14 mouse cellular contexts compared by ENCODE assay signal in the genomic region with DNA sequence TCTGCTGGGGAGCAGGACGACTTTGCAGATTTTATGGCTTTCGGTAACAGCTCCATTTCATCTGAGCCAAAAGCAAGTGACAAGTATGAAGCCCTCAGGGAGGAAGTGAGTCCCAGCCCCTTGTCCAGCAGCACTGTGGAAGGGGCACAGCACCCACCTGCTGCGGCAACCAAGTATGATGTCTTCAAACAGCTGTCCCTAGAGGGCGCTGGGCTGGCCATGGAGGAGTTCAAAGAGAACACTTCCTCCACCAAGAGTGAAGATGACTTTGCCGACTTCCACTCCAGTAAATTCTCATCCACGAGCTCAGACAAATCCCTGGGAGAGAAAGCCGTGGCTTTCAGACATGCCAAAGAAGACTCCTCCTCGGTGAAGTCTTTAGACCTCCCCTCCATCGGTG. TPM values are rescaled to one million over a fixed set of nuclear protein-coding genes. Genes with fewer than 3 reads are reported as not detected.
DNase-seq lines count a peak whose midpoint lies in the region; ATAC-seq and TF ChIP-seq lines count a peak whose summit lies in the region.
"Had no signal": no experiment of that assay in that cellular context is flagged by ENCODE, and none has a peak within 500 bp of the region (broad histone marks: within the 10 kb centered on the region; RNA-seq: fewer than 3 reads in every experiment).

No protein-coding gene starts in this region.

- H3K9me3 ChIP-seq in intestine, postnatal 0 days (ENCODE audit: control insufficient read depth), result no peaks in the 10 kb centered on the region
- H3K9me3 ChIP-seq in intestine, embryonic 16.5 days (ENCODE audit: control insufficient read depth, low read length), result no peaks in the 10 kb centered on the region
- no peaks in the 10 kb centered on the region for H3K9me3 ChIP-seq in MEL (replicated peaks; ENCODE audit: insufficient read depth, low read length)
- no peaks in the 10 kb centered on the region for H3K9me3 ChIP-seq in stomach, postnatal 0 days (ENCODE audit: control insufficient read depth, low read length)
- H3K9me3 ChIP-seq: forebrain, embryonic 15.5 days; liver, embryonic 15.5 days; midbrain, embryonic 13.5 days had no signal

- TF ChIP-seq CTCF in intestine, postnatal 0 days (IDR thresholded peaks at IDR 0.05; ENCODE audit: low read depth), result peak; percentile 41
- peak; percentile 8; the same call in 1 of the 2 replicates for TF ChIP-seq CTCF in lung, adult 2 months (IDR thresholded peaks at IDR 0.05; ENCODE audit: insufficient read depth, low read length)
- peak; percentile 25 to 68 (median 52); a peak in 5 of 6 replicates for TF ChIP-seq CTCF in MEL (IDR thresholded peaks at IDR 0.05 in 2 of 3, conservative IDR thresholded peaks at IDR 0.05 in 1 of 3; ENCODE audit: control insufficient read depth in 1 of 3, insufficient read depth in 1 of 3, low read depth in 2 of 3, low read length in 3 of 3, poor library complexity in 1 of 3, severe bottlenecking in 1 of 3)
- peak; percentile 51 for TF ChIP-seq CTCF in stomach, postnatal 0 days (IDR thresholded peaks at IDR 0.05; ENCODE audit: low read depth)

- no peaks in the 10 kb centered on the region for H3K79me2 ChIP-seq in MEL (ENCODE audit: control insufficient read depth, insufficient read depth, low read length, poor library complexity)

- H3K4me3 ChIP-seq in intestine, postnatal 0 days (ENCODE audit: low read depth, low read length), result no peak overlapping the region
- H3K4me3 ChIP-seq in intestine, embryonic 16.5 days (ENCODE audit: low read length), result no peak overlapping the region
- H3K4me3 ChIP-seq in lung, adult 2 months (replicated peaks; ENCODE audit: extremely low read depth, low read depth, low read length), result no peak overlapping the region
- H3K4me3 ChIP-seq in MEL (ENCODE audit: control insufficient read depth in 1 of 2, insufficient read depth in 1 of 2, low read depth in 2 of 2, low read length in 2 of 2), result no peak overlapping the region
- no peak overlapping the region for H3K4me3 ChIP-seq in stomach, postnatal 0 days (ENCODE audit: low read depth, low read length)
- H3K4me3 ChIP-seq: forebrain, embryonic 15.5 days; liver, embryonic 15.5 days; midbrain, embryonic 13.5 days had no signal

- 0 out of 2 replicates have a peak, but pooled peaks cover 4% of the 10 kb centered on the region for H3K27me3 ChIP-seq in intestine, postnatal 0 days (replicated peaks; ENCODE audit: control insufficient read depth, insufficient read depth, low read length)
- H3K27me3 ChIP-seq in intestine, embryonic 16.5 days (replicated peaks; ENCODE audit: control insufficient read depth, insufficient read depth, low read length), result no peaks in the 10 kb centered on the region
- no peaks in the 10 kb centered on the region for H3K27me3 ChIP-seq in MEL (ENCODE audit: control insufficient read depth in 1 of 2, insufficient read depth in 2 of 2, low read length in 2 of 2)
- no peaks in the 10 kb centered on the region for H3K27me3 ChIP-seq in stomach, postnatal 0 days (ENCODE audit: control insufficient read depth, insufficient read depth, low read length)
- H3K27me3 ChIP-seq: forebrain, embryonic 15.5 days; liver, embryonic 15.5 days; midbrain, embryonic 13.5 days had no signal

- no peak for ATAC-seq in intestine, postnatal 0 days
- ATAC-seq in intestine, embryonic 16.5 days, result no peak
- no peak for ATAC-seq in stomach, postnatal 0 days (ENCODE audit: low FRiP score, low TSS enrichment)
- ATAC-seq: forebrain, embryonic 15.5 days; midbrain, embryonic 13.5 days had no signal

- no peak overlapping the region for H3K27ac ChIP-seq in intestine, postnatal 0 days (ENCODE audit: low read depth, low read length)
- H3K27ac ChIP-seq in intestine, embryonic 16.5 days (ENCODE audit: low read length), result no peak overlapping the region
- no peak overlapping the region for H3K27ac ChIP-seq in MEL (ENCODE audit: control insufficient read depth, low read depth, low read length)
- H3K27ac ChIP-seq in stomach, postnatal 0 days (replicated peaks), result no peak overlapping the region
- H3K27ac ChIP-seq: liver, embryonic 15.5 days; macrophage; midbrain, embryonic 13.5 days had no signal

- H3K4me2 ChIP-seq in intestine, postnatal 0 days (replicated peaks; ENCODE audit: low read depth), result no peak overlapping the region
- H3K4me2 ChIP-seq in intestine, embryonic 16.5 days (ENCODE audit: low read depth, low read length), result no peak overlapping the region
- H3K4me2 ChIP-seq in stomach, postnatal 0 days (replicated peaks; ENCODE audit: low read depth), result no peak overlapping the region
- H3K4me2 ChIP-seq: forebrain, embryonic 15.5 days; heart, embryonic 11.5 days; liver, embryonic 15.5 days; midbrain, embryonic 13.5 days had no signal

- WGBS in intestine, postnatal 0 days, result 86% methylated on average over 9 of the region's 9 CpGs
- WGBS in intestine, embryonic 16.5 days, result 85% methylated on average over 9 of the region's 9 CpGs
- WGBS in lung, adult 2 months, result 81% methylated on average over 9 of the region's 9 CpGs
- 83% methylated on average over 9 of the region's 9 CpGs for WGBS in stomach, postnatal 0 days

- TF ChIP-seq RAD21 in MEL (IDR thresholded peaks at IDR 0.05; ENCODE audit: low read depth, low read length), result no peak

- H3K36me3 ChIP-seq in intestine, postnatal 0 days (ENCODE audit: control insufficient read depth, insufficient read depth), result peaks cover 38% of the 10 kb centered on the region
- peaks cover 6% of the 10 kb centered on the region; the same call in 1 of the 2 replicates for H3K36me3 ChIP-seq in intestine, embryonic 16.5 days (ENCODE audit: control insufficient read depth, insufficient read depth, low read length)
- peaks cover 0 to 23% of the 10 kb centered on the region in 2 experiments; a peak in 2 of 4 replicates for H3K36me3 ChIP-seq in MEL (ENCODE audit: control insufficient read depth in 1 of 2, insufficient read depth in 2 of 2, low read length in 2 of 2)
- peaks cover 14% of the 10 kb centered on the region for H3K36me3 ChIP-seq in stomach, postnatal 0 days (ENCODE audit: control insufficient read depth, insufficient read depth, low read length)

- TF ChIP-seq EP300 in MEL (IDR thresholded peaks at IDR 0.05; ENCODE audit: low read depth in 1 of 2, low read length in 2 of 2), result no peak
- no peak for TF ChIP-seq EP300 in stomach, postnatal 0 days (optimal IDR thresholded peaks at IDR 0.05)

- no peak for TF ChIP-seq POLR2A in lung, adult 2 months (IDR thresholded peaks at IDR 0.05; ENCODE audit: borderline replicate concordance, extremely low read depth, low read depth, low read length)
- TF ChIP-seq POLR2A in MEL (IDR thresholded peaks at IDR 0.05; ENCODE audit: control insufficient read depth in 1 of 2, insufficient read depth in 1 of 2, low read depth in 1 of 2, low read length in 2 of 2, poor library complexity in 1 of 2), result no peak

- H3K9ac ChIP-seq in intestine, postnatal 0 days (ENCODE audit: low read depth, low read length), result no peak overlapping the region
- H3K9ac ChIP-seq in intestine, embryonic 16.5 days (ENCODE audit: low read depth, low read length), result no peak overlapping the region
- no peak overlapping the region for H3K9ac ChIP-seq in MEL (ENCODE audit: control insufficient read depth, low read depth, low read length, poor library complexity, severe bottlenecking)
- H3K9ac ChIP-seq in stomach, postnatal 0 days (ENCODE audit: low read length), result no peak overlapping the region
- H3K9ac ChIP-seq: forebrain, embryonic 15.5 days; liver, embryonic 15.5 days; midbrain, embryonic 13.5 days had no signal

- H3K4me1 ChIP-seq in intestine, postnatal 0 days (replicated peaks; ENCODE audit: control insufficient read depth, insufficient read depth, low read length), result no peaks in the 10 kb centered on the region
- no peaks in the 10 kb centered on the region for H3K4me1 ChIP-seq in intestine, embryonic 16.5 days (ENCODE audit: control insufficient read depth, insufficient read depth, low read length)
- no peaks in the 10 kb centered on the region for H3K4me1 ChIP-seq in lung, adult 2 months (ENCODE audit: control insufficient read depth, insufficient read depth, low read length)
- H3K4me1 ChIP-seq in MEL (ENCODE audit: control insufficient read depth in 1 of 2, insufficient read depth in 2 of 2, low read length in 2 of 2), result no peaks in the 10 kb centered on the region
- no peaks in the 10 kb centered on the region for H3K4me1 ChIP-seq in stomach, postnatal 0 days (replicated peaks; ENCODE audit: control insufficient read depth, insufficient read depth)
- H3K4me1 ChIP-seq: liver, embryonic 15.5 days had no signal

- DNase-seq in lung, adult 2 months, result no peak
- DNase-seq in lung, postnatal 10 days, result no peak
- DNase-seq in MEL (ENCODE audit: low read depth, low spot score), result peak; percentile 38
- no peak for DNase-seq in stomach, postnatal 0 days (ENCODE audit: low spot score)
- no peak for DNase-seq in gastrocnemius, postnatal 10 days
- no peak for DNase-seq in frontal cortex, adult 2 months (ENCODE audit: extremely low spot score in 1 of 2, low spot score in 1 of 2)
- DNase-seq: adrenal gland, postnatal 10 days had no signal

TF ChIP-seq in MEL, 35 proteins besides CTCF, POLR2A, EP300 and RAD21 (continues in another document):
- TF ChIP-seq MEF2A (IDR thresholded peaks at IDR 0.05; ENCODE audit: extremely low read depth, insufficient replicate concordance, low read depth, low read length, poor library complexity, severe bottlenecking), result no peak
- TF ChIP-seq ZNF384 (IDR thresholded peaks at IDR 0.05; ENCODE audit: low read depth, low read length), result no peak
- no peak for TF ChIP-seq KAT2A (conservative IDR thresholded peaks at IDR 0.05; ENCODE audit: low read depth, low read length)
- no peak for TF ChIP-seq CHD2 (IDR thresholded peaks at IDR 0.05; ENCODE audit: low read length)
- TF ChIP-seq HCFC1 (IDR thresholded peaks at IDR 0.05; ENCODE audit: low read depth, low read length), result no peak
- TF ChIP-seq SMC3 (IDR thresholded peaks at IDR 0.05; ENCODE audit: low read depth, low read length), result no peak
- TF ChIP-seq ELF1 (IDR thresholded peaks at IDR 0.05; ENCODE audit: low read depth, low read length), result no peak
- no peak for TF ChIP-seq TAL1 (IDR thresholded peaks at IDR 0.05; ENCODE audit: low read length)
- TF ChIP-seq MYC (IDR thresholded peaks at IDR 0.05; ENCODE audit: low read depth, low read length), result no peak
- no peak for TF ChIP-seq USF2 (IDR thresholded peaks at IDR 0.05; ENCODE audit: borderline replicate concordance in 1 of 2, insufficient read depth in 1 of 2, low read depth in 1 of 2, low read length in 2 of 2)
- no peak for TF ChIP-seq CHD1 (IDR thresholded peaks at IDR 0.05; ENCODE audit: low read depth, low read length)

RNA-seq across cellular contexts. Expression of gene Synrg, which starts 44.8 kb away (rescaled TPM):
- 6.0 and 7.4 TPM in 2 replicates for polyA plus RNA-seq in intestine, postnatal 0 days (2015; fragmentation: Nextera tagmentation; extraction: Ambion mirVana)
- polyA plus RNA-seq in intestine, embryonic 16.5 days (2015; fragmentation: Nextera tagmentation; extraction: Ambion mirVana), result 6.6 and 8.0 TPM in 2 replicates
- polyA plus RNA-seq in lung, adult 2 months (2012; rRNA removed), result 20.6 and 30.5 TPM in 2 replicates
- 22.8 and 24.7 TPM in 2 replicates for total RNA-seq in MEL (2012; rRNA removed)
- 10 to 100 TPM; 26.4 to 75.3 TPM for polyA plus RNA-seq in MEL (2012; ENCODE audit: insufficient read depth in 1 of 2, insufficient read length in 2 of 2, low read depth in 1 of 2, low replicate concordance in 2 of 2, missing spikeins in 1 of 2)
- polyA plus RNA-seq in stomach, postnatal 0 days (2015; fragmentation: Nextera tagmentation; extraction: Ambion mirVana), result 7.2 TPM in 2 replicates
- total RNA-seq in gastrocnemius, postnatal 10 days (2021), result 10 to 100 TPM; 32.1 to 41.5 TPM
- 21.4 and 24.9 TPM in 2 replicates for polyA plus RNA-seq in frontal cortex, adult 2 months (2012; rRNA removed)
